Mouse (Mus musculus) limb, embryonic 14.5 days (tissue): Measurements from ENCODE around the gene Plxna4. TPM values are rescaled to one million over a fixed set of nuclear protein-coding genes. Genes with fewer than 3 reads are reported as not detected.
A peak's percentile ranks its signal among the peaks of the same experiment; 100 is the strongest.

Experiments used
- ATAC-seq: fragments of 200-750 bp; cut with Nextera tagmentation; 2 replicates; pipeline ENCODE4 v1.8.0; 2017; ENCODE audit warnings: low read depth, moderate number of reproducible peaks, moderate TSS enrichment; ENCODE audit not compliant: low FRiP score
- DNase-seq: peaks from one replicate; pipeline ENCODE4 v3.0.0-alpha.2; 2015; ENCODE audit warnings: low spot score
- H3K27ac ChIP-seq: fragments of 300-500 bp; sonication (generic); replicated peaks from 2 replicates; pipeline ENCODE4 v1.5.1; 2014; ENCODE audit warnings: low read depth, mild to moderate bottlenecking, low read length, moderate library complexity, mixed read lengths
- H3K27me3 ChIP-seq: fragments of 300-500 bp; sonication (generic); 2 replicates; pipeline ENCODE4 v1.6.1; 2014; ENCODE audit warnings: low read length, mixed read lengths; ENCODE audit not compliant: control insufficient read depth, insufficient read depth
- H3K36me3 ChIP-seq: fragments of 300-500 bp; sonication (generic); 2 replicates; pipeline ENCODE4 v1.6.1; 2014; ENCODE audit warnings: mild to moderate bottlenecking, low read length, moderate library complexity, mixed read lengths; ENCODE audit not compliant: control insufficient read depth, insufficient read depth
- H3K4me1 ChIP-seq: fragments of 300-500 bp; sonication (generic); 2 replicates; pipeline ENCODE4 v1.6.1; 2014; ENCODE audit warnings: antibody characterized with exemption, low read length, mixed read lengths; ENCODE audit not compliant: control insufficient read depth, insufficient read depth
- H3K4me2 ChIP-seq: fragments of 300-500 bp; sonication (generic); replicated peaks from 2 replicates; pipeline ENCODE4 v1.6.1; 2014; ENCODE audit warnings: low read depth, mild to moderate bottlenecking, low read length, moderate library complexity; ENCODE audit not compliant: severe bottlenecking
- H3K4me3 ChIP-seq: fragments of 300-500 bp; sonication (generic); replicated peaks from 2 replicates; pipeline ENCODE4 v1.5.1; 2014; ENCODE audit warnings: low read length
- H3K9ac ChIP-seq: fragments of 300-500 bp; sonication (generic); 2 replicates; pipeline ENCODE4 v1.6.1; 2014; ENCODE audit warnings: mild to moderate bottlenecking, low read depth, low read length, moderate library complexity; ENCODE audit not compliant: severe bottlenecking
- H3K9me3 ChIP-seq: fragments of 300-500 bp; sonication (generic); 2 replicates; pipeline ENCODE4 v1.6.1; 2016; ENCODE audit warnings: low read length; ENCODE audit not compliant: control insufficient read depth
- POLR2A ChIP-seq: fragments of 200-500 bp; IDR thresholded peaks from 2 replicates; pipeline ENCODE4 v1.8.0; 2012; ENCODE audit warnings: inconsistent platforms, mild to moderate bottlenecking, moderate library complexity, borderline replicate concordance; ENCODE audit not compliant: insufficient read depth, insufficient read length; ENCODE audit errors: extremely low read depth
- WGBS: fragments of 180-500 bp; shearing (Covaris S2); extraction: QIAGEN DNeasy Blood & Tissue Kit; methylation state at CpG from one replicate; pipeline ENCODE4 v1.1.7; 2014; 5-methylcytosine and 5-hydroxymethylcytosine counted together
- polyA plus RNA-seq, 2 experiments: library from polyadenylated mRNA; depleted of rRNA in 1 of 2; stranded (reverse) in 1 of 2; unstranded in 1 of 2; fragments of >200 nt; fragmentation: Nextera tagmentation in 1 of 2; extraction: Ambion mirVana in 1 of 2; gene quantifications; 2 replicates each; pipeline versions ENCODE4 v1.2.1 to v1.2.3; 2012 to 2014

Gene Plxna4
- polyA plus RNA-seq, 2 experiments = 4.4 to 6.4 TPM

DNA sequence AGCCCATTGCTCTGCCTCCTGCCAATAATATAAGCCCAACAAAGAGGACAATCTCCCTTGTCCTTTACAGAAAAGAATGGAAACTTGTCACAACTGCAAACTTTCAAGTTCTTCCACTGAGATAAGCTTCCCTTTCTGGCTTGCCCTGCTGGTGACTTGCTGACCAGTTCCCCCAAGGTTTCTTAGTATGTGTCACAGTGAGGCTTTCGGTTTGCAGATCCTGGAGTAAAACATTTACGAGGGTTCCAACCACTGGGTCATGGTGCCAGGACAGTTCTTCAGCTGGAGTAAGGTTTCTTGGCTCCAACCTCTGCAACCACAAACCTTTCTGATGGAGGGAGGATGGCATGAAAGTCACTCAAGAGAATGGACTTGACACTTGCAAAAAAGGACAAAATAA, 108.2 kb downstream of the Plxna4 start:
- no peaks in the 10 kb centered on the region for H3K9me3 ChIP-seq
- H3K36me3 ChIP-seq = no peaks in the 10 kb centered on the region
- no peak overlapping the region for H3K4me3 ChIP-seq
- no peak for TF ChIP-seq POLR2A
- no peaks in the 10 kb centered on the region for H3K27me3 ChIP-seq
- H3K9ac ChIP-seq = no peak overlapping the region
- no peak overlapping the region for H3K4me2 ChIP-seq
- H3K27ac ChIP-seq = no peak overlapping the region
- H3K4me1 ChIP-seq = 0 out of 2 replicates have a peak, but pooled peaks cover 5% of the 10 kb centered on the region
- DNase-seq (no peak), ATAC-seq (no peak)
- 49% methylated on average over 2 of the region's 2 CpGs for WGBS

DNA sequence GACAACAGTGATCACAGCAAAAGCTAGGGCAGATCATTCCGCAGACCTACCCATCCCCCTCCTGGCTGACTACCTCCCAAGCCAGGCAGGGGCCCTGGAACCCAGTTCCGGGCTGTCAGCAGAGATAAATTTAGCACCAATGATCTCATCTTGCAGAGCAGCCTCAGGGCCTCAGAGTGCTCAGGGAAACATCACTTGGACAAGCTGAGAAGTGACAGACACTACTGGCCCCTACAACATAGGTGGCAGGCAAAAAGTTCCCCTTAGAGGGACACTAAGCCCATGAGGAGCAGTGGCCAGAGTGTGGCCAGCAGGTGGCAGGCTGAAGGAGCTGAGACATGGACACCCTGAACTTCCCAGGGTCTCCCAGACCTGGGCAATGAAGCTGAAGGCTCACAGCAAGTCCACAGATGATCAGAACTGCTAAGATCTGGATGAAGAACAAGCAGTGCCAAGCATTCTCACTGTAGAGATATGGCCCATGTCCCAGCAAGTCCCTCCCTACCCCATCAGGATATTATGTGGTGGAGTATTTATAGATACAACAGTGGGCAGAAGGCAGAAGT, 108.7 kb downstream of the Plxna4 start:
- Histone ChIP-seq H3K4me1 (0 out of 2 replicates have a peak, but pooled peaks cover 5% of the 10 kb centered on the region), H3K4me3 (no peak overlapping the region), H3K27ac (no peak overlapping the region), H3K36me3 (no peaks in the 10 kb centered on the region), H3K9me3 (no peaks in the 10 kb centered on the region), H3K27me3 (no peaks in the 10 kb centered on the region), H3K9ac (no peak overlapping the region), H3K4me2 (no peak overlapping the region)
- 19% methylated on average over 2 of the region's 2 CpGs for WGBS
- peak; percentile 63 for DNase-seq
- no peak for TF ChIP-seq POLR2A
- ATAC-seq = 0 out of 2 replicates have a peak, but pooled peaks have one; percentile 44

DNA sequence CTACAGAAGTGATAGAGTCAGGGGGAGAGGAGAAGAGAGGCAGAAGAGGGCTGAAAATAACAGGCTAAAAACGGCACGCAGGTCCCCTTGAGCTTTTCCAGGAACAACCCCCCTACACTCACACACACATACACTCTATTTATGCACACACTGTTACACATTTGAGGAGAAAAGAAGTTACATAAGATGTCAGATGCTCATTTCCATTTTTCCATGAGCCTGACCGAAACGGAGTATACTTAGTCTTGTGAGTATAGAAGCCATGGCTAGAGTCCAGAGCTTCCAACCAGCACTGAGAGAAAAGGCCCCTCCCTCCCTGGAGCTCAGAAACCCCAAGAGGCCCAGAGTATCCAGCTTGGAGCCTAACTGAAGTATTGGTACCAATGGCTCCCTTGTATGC, 112.0 kb downstream of the Plxna4 start:
- H3K4me1 ChIP-seq = 0 out of 2 replicates have a peak, but pooled peaks cover 9% of the 10 kb centered on the region
- no peak for DNase-seq
- no peak for ATAC-seq
- no peak overlapping the region for H3K27ac ChIP-seq
- no peak for TF ChIP-seq POLR2A
- no peak overlapping the region for H3K4me2 ChIP-seq
- H3K27me3 ChIP-seq = no peaks in the 10 kb centered on the region
- H3K9ac ChIP-seq = no peak overlapping the region
- no peaks in the 10 kb centered on the region for H3K9me3 ChIP-seq
- no peak overlapping the region for H3K4me3 ChIP-seq
- 88% methylated on average over 4 of the region's 4 CpGs for WGBS
- no peaks in the 10 kb centered on the region for H3K36me3 ChIP-seq

DNA sequence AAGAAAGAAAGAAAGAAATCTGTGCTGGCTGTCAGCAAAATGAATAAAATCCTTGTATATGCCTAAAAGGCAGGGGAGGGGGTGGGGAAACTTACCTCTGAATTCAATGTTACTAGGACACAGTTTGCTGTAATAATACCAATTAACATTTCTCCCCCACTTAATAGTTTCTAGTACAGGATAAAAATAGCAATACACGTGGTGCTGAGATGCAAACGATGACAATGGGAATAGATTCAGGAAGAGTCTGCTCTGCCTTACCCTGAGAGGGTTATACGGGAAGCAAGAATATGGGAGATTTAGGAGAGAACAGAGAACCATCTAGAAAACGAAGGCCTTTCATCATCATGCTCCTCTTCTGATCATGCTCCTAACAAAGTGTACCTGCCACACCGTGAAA, 115.9 kb downstream of the Plxna4 start:
- no peak overlapping the region for H3K4me2 ChIP-seq
- H3K9me3 ChIP-seq = no peaks in the 10 kb centered on the region
- no peaks in the 10 kb centered on the region for H3K36me3 ChIP-seq
- H3K9ac ChIP-seq = no peak overlapping the region
- no peak overlapping the region for H3K4me3 ChIP-seq
- H3K27ac ChIP-seq = no peak overlapping the region
- 0 out of 2 replicates have a peak, but pooled peaks cover 5% of the 10 kb centered on the region for H3K4me1 ChIP-seq
- ATAC-seq (no peak), DNase-seq (no peak)
- no peak for TF ChIP-seq POLR2A
- WGBS = 72% methylated on average over 5 of the region's 5 CpGs
- H3K27me3 ChIP-seq = no peaks in the 10 kb centered on the region

DNA sequence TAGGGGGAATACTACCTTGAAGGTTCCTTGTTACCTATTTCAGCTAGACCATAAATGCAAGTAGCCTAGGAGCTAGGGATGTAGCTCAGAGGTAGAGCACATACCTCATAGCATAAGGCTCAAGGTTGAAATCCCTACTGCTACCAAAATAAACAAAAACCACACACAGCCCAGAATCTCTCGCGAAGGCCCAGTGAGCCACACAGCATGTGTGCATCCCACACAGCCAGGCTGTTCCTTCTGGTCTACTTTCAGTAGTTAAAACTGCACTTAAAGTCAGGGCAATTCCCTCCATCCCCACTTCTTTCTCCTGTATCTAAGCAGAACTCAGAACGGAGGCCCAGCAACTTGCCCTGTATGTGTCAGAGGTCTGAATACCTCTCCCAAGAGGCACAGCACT, 116.4 kb downstream of the Plxna4 start:
- ATAC-seq = no peak
- no peaks in the 10 kb centered on the region for H3K27me3 ChIP-seq
- H3K9me3 ChIP-seq = no peaks in the 10 kb centered on the region
- H3K9ac ChIP-seq = no peak overlapping the region
- no peak for TF ChIP-seq POLR2A
- no peak overlapping the region for H3K4me2 ChIP-seq
- DNase-seq = no peak
- no peak overlapping the region for H3K27ac ChIP-seq
- no peak overlapping the region for H3K4me3 ChIP-seq
- 0 out of 2 replicates have a peak, but pooled peaks cover 5% of the 10 kb centered on the region for H3K4me1 ChIP-seq
- WGBS = 67% methylated on average over 3 of the region's 3 CpGs
- H3K36me3 ChIP-seq = no peaks in the 10 kb centered on the region
